Mouse (Mus musculus) lung, postnatal 10 days (tissue): ENCODE measurements at regions not wholly inside any gene's neighbourhood (a gene's known extent, or its start where the extent isn't known, plus 50 kb on each side); places are given as distances from the start of the nearest gene placed in this dataset.

Experiments
- DNase-seq: peaks from one replicate; pipeline ENCODE4 v3.0.0; 2021

DNA sequence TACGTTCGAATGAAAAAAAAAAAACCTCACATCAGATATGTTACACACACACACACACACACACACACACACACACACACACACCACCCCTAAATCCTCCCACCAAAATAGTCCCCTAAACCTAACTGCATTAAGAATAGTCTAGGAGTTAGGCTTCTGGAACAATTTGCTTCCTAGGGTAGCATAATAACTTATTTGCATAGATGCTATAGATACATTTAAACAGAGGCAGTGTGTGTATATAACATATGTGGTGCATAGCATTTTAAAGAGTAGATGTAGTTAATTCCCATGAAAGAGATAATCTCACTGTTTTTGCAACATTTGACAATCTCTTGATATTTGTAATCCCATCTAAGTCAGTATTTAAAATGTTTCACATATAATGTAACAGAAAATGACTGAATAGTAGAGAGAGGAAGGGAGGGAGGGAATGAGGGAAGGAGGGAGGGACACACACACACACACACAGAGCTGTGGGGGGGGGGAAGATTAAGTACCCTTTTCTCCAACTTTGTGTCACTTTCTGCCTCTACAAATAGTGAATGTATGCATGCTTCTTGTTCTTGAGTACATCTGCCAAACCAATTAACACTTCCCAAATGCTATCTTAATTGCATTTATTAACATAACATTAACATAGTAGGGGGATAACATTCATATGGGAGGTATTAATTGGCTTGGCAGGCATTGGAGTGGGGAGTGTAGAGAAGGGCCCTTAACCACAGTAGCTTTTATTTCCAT is 127.7 kb upstream of the Tle1 start:
- no peak for DNase-seq

DNA sequence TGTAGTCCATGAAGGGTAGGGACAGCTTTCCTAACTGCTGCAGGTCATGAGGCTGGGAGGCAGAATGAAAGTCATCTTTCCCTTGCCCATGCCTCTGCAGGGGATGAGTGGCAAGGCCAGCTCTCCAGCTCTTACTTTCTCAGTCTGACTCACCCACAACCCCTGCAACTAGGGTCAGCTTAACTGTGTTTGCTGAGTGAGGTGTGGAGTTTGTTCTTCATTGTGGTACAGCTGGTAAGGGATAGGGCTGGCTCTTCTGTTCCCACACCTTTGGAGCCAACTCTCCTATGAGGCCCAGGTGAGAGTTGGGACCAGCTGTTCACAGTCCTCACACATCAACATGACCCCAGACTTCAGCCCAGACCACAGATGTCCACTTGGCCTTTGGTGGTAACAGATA is 124.2 kb upstream of the Tle1 start:
- no peak for DNase-seq

GRCm38 (mm10) chr4:72285112-72285675 is 84.5 kb upstream of the Tle1 start:
- DNase-seq: no peak

- DNase-seq: no peak
Observed at GRCm38 (mm10) chr4:72250531-72250930, 49.8 kb upstream of the Tle1 start.
